Mouse (Mus musculus): ENCODE measurements at regions not wholly inside any gene's neighbourhood (a gene's known extent, or its start where the extent isn't known, plus 50 kb on each side); places are given as distances from the start of the nearest gene placed in this dataset.

GRCm38 (mm10) chr16:29841132-29841531 lies 223.1 kb upstream of the Hes1 start:
- Histone ChIP-seq H3K9me3 (no peaks in the 10 kb centered on the region), H3K36me3 (no peaks in the 10 kb centered on the region), H3K4me3 (replicated peaks) (no peak overlapping the region), H3K27ac (no peak overlapping the region), H3K27me3 (peaks cover 80% of the 10 kb centered on the region), H3K9ac (replicated peaks) (no peak overlapping the region), H3K4me2 (replicated peaks) (no peak overlapping the region), H3K4me1 (replicated peaks) (peaks cover 38% of the 10 kb centered on the region)
- no peak for ATAC-seq
- WGBS = 64% methylated on average over 4 of the region's 4 CpGs

- H3K9ac ChIP-seq (replicated peaks) = no peak overlapping the region
- H3K27me3 ChIP-seq = peaks cover 79% of the 10 kb centered on the region
- no peak overlapping the region for H3K27ac ChIP-seq
- H3K36me3 ChIP-seq = no peaks in the 10 kb centered on the region
- no peak for ATAC-seq
- H3K4me2 ChIP-seq (replicated peaks) = no peak overlapping the region
- WGBS = 89% methylated on average over 4 of the region's 4 CpGs
- H3K9me3 ChIP-seq = no peaks in the 10 kb centered on the region
- no peak overlapping the region for H3K4me3 ChIP-seq (replicated peaks)
- peaks cover 31% of the 10 kb centered on the region for H3K4me1 ChIP-seq (replicated peaks)
Measured at GRCm38 (mm10) chr16:29842071-29842470, 222.1 kb upstream of the Hes1 start.

GRCm38 (mm10) chr16:29843490-29843889 lies 220.7 kb upstream of the Hes1 start:
- ATAC-seq = no peak
- Histone ChIP-seq H3K4me2 (replicated peaks) (no peak overlapping the region), H3K9me3 (no peaks in the 10 kb centered on the region), H3K36me3 (no peaks in the 10 kb centered on the region), H3K9ac (replicated peaks) (no peak overlapping the region), H3K27me3 (peaks cover 79% of the 10 kb centered on the region), H3K27ac (no peak overlapping the region), H3K4me3 (replicated peaks) (no peak overlapping the region), H3K4me1 (replicated peaks) (peaks cover 22% of the 10 kb centered on the region)
- 89% methylated on average over 7 of the region's 7 CpGs for WGBS

GRCm38 (mm10) chr16:29844706-29845596 lies 219.2 kb upstream of the Hes1 start:
- ATAC-seq = no peak
- 21% methylated on average over 12 of the region's 12 CpGs for WGBS

DNA sequence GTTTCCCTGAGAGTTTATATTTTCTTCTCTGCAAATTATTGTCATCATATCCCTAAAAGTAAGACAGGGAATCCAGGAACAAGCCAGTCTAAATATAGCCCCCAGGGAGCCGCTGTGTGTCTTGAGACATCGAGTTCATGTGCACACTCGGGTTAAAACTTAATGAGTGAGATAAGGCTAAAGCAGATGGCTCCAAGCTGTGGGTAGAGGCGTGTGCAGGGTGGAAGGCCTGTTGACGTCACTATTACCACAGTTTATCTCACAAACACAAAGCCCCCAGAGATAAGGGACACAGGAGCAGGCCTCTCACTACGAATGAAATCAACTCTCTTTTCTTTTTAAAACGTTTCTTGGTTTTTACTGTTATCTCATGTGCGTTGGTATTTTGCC lies 218.6 kb upstream of the Hes1 start:
- Histone ChIP-seq H3K36me3 (no peaks in the 10 kb centered on the region), H3K4me3 (replicated peaks) (no peak overlapping the region), H3K9ac (replicated peaks) (no peak overlapping the region), H3K9me3 (no peaks in the 10 kb centered on the region), H3K4me1 (replicated peaks) (peaks cover 10% of the 10 kb centered on the region), H3K27ac (no peak overlapping the region), H3K4me2 (replicated peaks) (no peak overlapping the region), H3K27me3 (peaks cover 63% of the 10 kb centered on the region)
- no peak for ATAC-seq
- WGBS = 45% methylated on average over 8 of the region's 8 CpGs

More at GRCm38 (mm10) chr16:29844706-29845596, 219.2 kb upstream of the Hes1 start:
- Histone ChIP-seq H3K36me3 (no peaks in the 10 kb centered on the region), H3K4me3 (replicated peaks) (no peak overlapping the region), H3K4me1 (replicated peaks) (peaks cover 10% of the 10 kb centered on the region), H3K9me3 (no peaks in the 10 kb centered on the region), H3K9ac (replicated peaks) (no peak overlapping the region), H3K4me2 (replicated peaks) (no peak overlapping the region), H3K27me3 (peaks cover 67% of the 10 kb centered on the region), H3K27ac (no peak overlapping the region)

DNA sequence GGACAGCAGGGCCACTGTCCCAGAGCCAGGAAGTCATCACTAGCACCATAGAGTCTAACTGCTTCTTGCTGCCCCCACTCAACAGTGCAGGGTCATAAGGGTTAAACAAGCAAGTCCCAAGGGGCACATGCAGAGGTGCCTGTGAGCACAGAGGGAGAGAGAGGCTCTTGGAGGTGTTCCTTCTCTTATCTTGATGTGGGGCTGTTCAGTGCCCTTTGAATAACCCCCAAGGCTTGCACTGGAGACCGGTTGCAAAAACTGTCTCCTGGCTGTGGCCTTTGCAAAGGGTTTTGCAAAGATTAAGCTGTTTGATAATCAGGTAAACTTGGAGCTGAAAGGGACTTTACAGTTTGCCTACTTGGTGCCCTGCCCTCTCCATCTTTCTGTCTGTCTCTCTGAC lies 217.1 kb upstream of the Hes1 start:
- Histone ChIP-seq H3K27me3 (peaks cover 52% of the 10 kb centered on the region), H3K9ac (replicated peaks) (no peak overlapping the region), H3K9me3 (no peaks in the 10 kb centered on the region), H3K27ac (no peak overlapping the region), H3K36me3 (no peaks in the 10 kb centered on the region), H3K4me2 (replicated peaks) (no peak overlapping the region), H3K4me3 (replicated peaks) (no peak overlapping the region), H3K4me1 (replicated peaks) (peaks cover 10% of the 10 kb centered on the region)
- WGBS = 45% methylated on average over 1 of the region's 1 CpGs
- no peak for ATAC-seq

GRCm38 (mm10) chr16:29847734-29848133 lies 216.4 kb upstream of the Hes1 start:
- Histone ChIP-seq H3K4me3 (replicated peaks) (no peak overlapping the region), H3K27ac (no peak overlapping the region), H3K36me3 (no peaks in the 10 kb centered on the region), H3K4me1 (replicated peaks) (peaks cover 10% of the 10 kb centered on the region), H3K4me2 (replicated peaks) (no peak overlapping the region), H3K27me3 (peaks cover 48% of the 10 kb centered on the region), H3K9me3 (no peaks in the 10 kb centered on the region), H3K9ac (replicated peaks) (no peak overlapping the region)
- WGBS = 81% methylated on average over 4 of the region's 4 CpGs
- no peak for ATAC-seq

DNA sequence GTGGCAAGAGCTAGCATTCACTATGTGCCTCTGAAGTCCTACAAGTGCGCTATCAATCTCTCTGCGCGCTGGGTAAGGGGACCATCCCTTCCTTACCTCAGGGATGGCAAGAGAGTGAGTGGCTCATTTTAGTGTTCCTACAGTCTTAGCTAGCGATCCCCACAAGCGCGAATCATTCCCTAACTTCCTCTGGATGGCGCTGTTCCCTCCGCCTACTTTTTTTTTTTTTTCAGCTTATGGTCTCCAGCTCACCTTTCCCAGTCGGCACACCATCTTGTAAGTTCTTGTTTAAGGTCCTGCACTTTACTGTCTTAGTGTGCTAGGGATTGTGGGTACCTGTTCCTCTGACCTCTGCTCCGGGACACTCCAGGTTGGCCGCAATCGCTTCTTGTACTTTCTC lies 215.7 kb upstream of the Hes1 start:
- no peak for ATAC-seq
- Histone ChIP-seq H3K4me3 (replicated peaks) (no peak overlapping the region), H3K4me2 (replicated peaks) (no peak overlapping the region), H3K9me3 (no peaks in the 10 kb centered on the region), H3K36me3 (no peaks in the 10 kb centered on the region), H3K27me3 (peaks cover 44% of the 10 kb centered on the region), H3K27ac (no peak overlapping the region), H3K9ac (replicated peaks) (no peak overlapping the region), H3K4me1 (replicated peaks) (peaks cover 10% of the 10 kb centered on the region)
- WGBS = 89% methylated on average over 12 of the region's 12 CpGs

DNA sequence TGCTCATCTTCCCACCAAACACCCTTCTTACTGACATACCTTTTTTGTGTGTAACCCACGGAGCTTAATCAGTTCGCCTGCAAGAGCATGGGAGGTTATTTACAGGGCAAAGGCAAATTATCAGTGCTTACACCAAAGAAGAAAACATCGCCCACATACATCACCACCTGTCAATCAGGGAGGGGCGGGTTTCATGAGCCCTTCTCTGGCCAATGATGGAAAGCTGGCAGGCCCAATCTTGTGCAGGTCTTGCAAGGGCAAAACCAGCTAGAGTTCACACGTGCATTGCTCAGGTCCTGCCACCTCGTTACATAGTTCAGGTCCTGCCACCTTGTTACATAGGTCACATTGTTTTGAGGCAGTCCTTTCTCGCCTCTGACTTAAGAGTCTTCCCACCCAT lies 214.7 kb upstream of the Hes1 start:
- WGBS = 84% methylated on average over 7 of the region's 7 CpGs
- no peak overlapping the region for H3K4me2 ChIP-seq (replicated peaks)
- H3K4me3 ChIP-seq (replicated peaks) = no peak overlapping the region
- peaks cover 34% of the 10 kb centered on the region for H3K27me3 ChIP-seq
- no peak overlapping the region for H3K27ac ChIP-seq
- no peaks in the 10 kb centered on the region for H3K9me3 ChIP-seq
- no peaks in the 10 kb centered on the region for H3K36me3 ChIP-seq
- H3K4me1 ChIP-seq (replicated peaks) = peaks cover 10% of the 10 kb centered on the region
- no peak overlapping the region for H3K9ac ChIP-seq (replicated peaks)
- no peak for ATAC-seq

GRCm38 (mm10) chr16:29850616-29851015 lies 213.6 kb upstream of the Hes1 start:
- Histone ChIP-seq H3K9ac (replicated peaks) (no peak overlapping the region), H3K36me3 (no peaks in the 10 kb centered on the region), H3K4me3 (replicated peaks) (no peak overlapping the region), H3K4me1 (replicated peaks) (no peaks in the 10 kb centered on the region), H3K27me3 (peaks cover 27% of the 10 kb centered on the region; the same call in 1 of the 2 replicates), H3K9me3 (no peaks in the 10 kb centered on the region), H3K27ac (no peak overlapping the region), H3K4me2 (replicated peaks) (no peak overlapping the region)
- WGBS = 51% methylated on average over 3 of the region's 3 CpGs
- ATAC-seq = no peak

- no peak overlapping the region for H3K27ac ChIP-seq
- WGBS = 44% methylated on average over 9 of the region's 9 CpGs
Measured at GRCm38 (mm10) chr16:29851827-29852226, 212.4 kb upstream of the Hes1 start.

DNA sequence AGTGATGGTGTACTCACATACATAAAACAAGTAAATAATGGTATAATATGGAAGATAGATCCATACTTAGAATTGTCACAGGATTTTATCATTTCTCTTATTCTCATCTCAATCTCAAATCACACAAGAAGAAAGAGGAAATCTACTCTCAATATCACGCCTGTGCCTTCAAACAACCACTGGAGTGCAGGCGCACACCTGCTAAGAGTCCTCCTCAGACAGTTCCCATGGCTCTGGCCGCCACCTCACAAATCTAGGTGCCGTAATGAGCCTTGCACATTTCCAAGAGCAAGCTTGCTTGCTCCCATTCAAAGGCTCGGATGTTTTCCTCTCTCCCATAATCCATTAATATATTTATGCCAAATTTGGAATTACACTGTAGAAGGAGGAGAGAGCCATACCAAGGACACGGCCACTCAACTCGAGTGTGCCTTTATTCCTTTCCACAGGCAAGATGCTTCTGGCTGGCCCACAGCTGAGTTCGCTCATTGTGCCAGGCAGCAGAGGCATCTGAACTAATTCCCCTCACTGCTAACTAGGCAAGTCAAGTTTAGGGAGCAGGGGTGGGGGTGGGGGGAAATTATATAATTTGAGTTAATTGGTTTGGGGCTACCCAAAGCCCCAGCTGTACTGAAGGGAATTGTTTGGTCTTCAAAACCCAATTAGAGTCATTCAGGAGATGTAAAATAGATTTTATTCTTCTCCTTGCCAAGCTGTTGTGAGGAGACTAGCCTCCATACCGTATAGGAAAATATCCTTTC lies 209.2 kb upstream of the Hes1 start:
- no peaks in the 10 kb centered on the region for H3K4me1 ChIP-seq (replicated peaks)
- peaks cover 32% of the 10 kb centered on the region for H3K27me3 ChIP-seq
- no peak overlapping the region for H3K4me2 ChIP-seq (replicated peaks)
- no peak overlapping the region for H3K27ac ChIP-seq
- WGBS = 85% methylated on average over 9 of the region's 9 CpGs
- H3K9me3 ChIP-seq = no peaks in the 10 kb centered on the region
- no peak overlapping the region for H3K4me3 ChIP-seq (replicated peaks)
- ATAC-seq = no peak
- H3K9ac ChIP-seq (replicated peaks) = no peak overlapping the region
- H3K36me3 ChIP-seq = no peaks in the 10 kb centered on the region

More at GRCm38 (mm10) chr16:29851827-29852226, 212.4 kb upstream of the Hes1 start:
- no peak overlapping the region for H3K4me3 ChIP-seq (replicated peaks)
- ATAC-seq = no peak
- no peaks in the 10 kb centered on the region for H3K36me3 ChIP-seq
- H3K9me3 ChIP-seq = no peaks in the 10 kb centered on the region
- H3K4me1 ChIP-seq (replicated peaks) = no peaks in the 10 kb centered on the region
- peaks cover 23% of the 10 kb centered on the region; the same call in 1 of the 2 replicates for H3K27me3 ChIP-seq
- H3K9ac ChIP-seq (replicated peaks) = no peak overlapping the region
- H3K4me2 ChIP-seq (replicated peaks) = no peak overlapping the region
